Mouse (Mus musculus): Measurements from ENCODE around the gene Eif4ebp2. TPM values are rescaled to one million over a fixed set of nuclear protein-coding genes. Genes with fewer than 3 reads are reported as not detected.

Eif4ebp2 gene
- polyA plus RNA-seq, 1 experiment from 2014 or later = 71.0 TPM

DNA sequence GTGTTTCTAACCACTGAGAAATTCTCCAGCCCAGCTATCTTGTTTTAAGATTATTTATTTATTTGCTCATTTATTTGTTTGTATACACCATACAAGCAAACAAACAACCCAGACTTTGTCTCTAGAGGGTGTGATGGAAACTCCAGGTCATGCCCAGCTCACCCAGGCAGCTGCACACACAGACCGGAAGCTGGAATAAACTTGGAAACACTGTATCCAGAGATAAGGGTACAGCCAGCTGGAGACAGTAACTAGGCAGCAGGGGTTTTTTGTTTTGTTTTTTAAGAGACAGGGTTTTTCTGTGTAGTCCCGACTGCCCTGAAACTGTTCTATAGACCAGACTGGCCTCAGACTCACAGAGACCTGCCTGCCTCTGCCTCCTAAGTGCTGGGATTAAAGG is 62.3 kb downstream of the Eif4ebp2 start:
- H3K9me3 ChIP-seq (replicated peaks) = no peaks in the 10 kb centered on the region
- H3K4me3 ChIP-seq = no peak overlapping the region
- ATAC-seq (ENCODE audit: low FRiP score) = no peak
- H3K4me1 ChIP-seq = peaks cover 16% of the 10 kb centered on the region
- H3K36me3 ChIP-seq = no peaks in the 10 kb centered on the region
- H3K4me2 ChIP-seq (replicated peaks) = no peak overlapping the region
- no peak overlapping the region for H3K27ac ChIP-seq
- no peak overlapping the region for H3K9ac ChIP-seq
- peaks cover 6% of the 10 kb centered on the region; the same call in 1 of the 2 replicates for H3K27me3 ChIP-seq
- WGBS = 75% methylated on average over 2 of the region's 2 CpGs

- peaks cover 9% of the 10 kb centered on the region; the same call in 1 of the 2 replicates for H3K27me3 ChIP-seq
- WGBS = 34% methylated on average over 5 of the region's 5 CpGs
- no peaks in the 10 kb centered on the region for H3K9me3 ChIP-seq (replicated peaks)
- H3K36me3 ChIP-seq = no peaks in the 10 kb centered on the region
- ATAC-seq (ENCODE audit: low FRiP score) = peak; percentile 72
- no peak overlapping the region for H3K4me3 ChIP-seq
- no peak overlapping the region for H3K27ac ChIP-seq
- H3K4me2 ChIP-seq (replicated peaks) = no peak overlapping the region
- no peak overlapping the region for H3K9ac ChIP-seq
- peaks cover 11% of the 10 kb centered on the region for H3K4me1 ChIP-seq
Observed at GRCm38 (mm10) chr10:61389020-61389419, 63.4 kb downstream of the Eif4ebp2 start.

GRCm38 (mm10) chr10:61386284-61386683 is 66.2 kb downstream of the Eif4ebp2 start:
- peaks cover 30% of the 10 kb centered on the region for H3K4me1 ChIP-seq
- H3K9ac ChIP-seq = no peak overlapping the region
- no peak overlapping the region for H3K4me3 ChIP-seq
- H3K9me3 ChIP-seq (replicated peaks) = no peaks in the 10 kb centered on the region
- no peak for ATAC-seq (ENCODE audit: low FRiP score)
- no peak overlapping the region for H3K27ac ChIP-seq
- H3K36me3 ChIP-seq = no peaks in the 10 kb centered on the region
- H3K4me2 ChIP-seq (replicated peaks) = no peak overlapping the region
- 72% methylated on average over 6 of the region's 6 CpGs for WGBS
- H3K27me3 ChIP-seq = peaks cover 12% of the 10 kb centered on the region; the same call in 1 of the 2 replicates

DNA sequence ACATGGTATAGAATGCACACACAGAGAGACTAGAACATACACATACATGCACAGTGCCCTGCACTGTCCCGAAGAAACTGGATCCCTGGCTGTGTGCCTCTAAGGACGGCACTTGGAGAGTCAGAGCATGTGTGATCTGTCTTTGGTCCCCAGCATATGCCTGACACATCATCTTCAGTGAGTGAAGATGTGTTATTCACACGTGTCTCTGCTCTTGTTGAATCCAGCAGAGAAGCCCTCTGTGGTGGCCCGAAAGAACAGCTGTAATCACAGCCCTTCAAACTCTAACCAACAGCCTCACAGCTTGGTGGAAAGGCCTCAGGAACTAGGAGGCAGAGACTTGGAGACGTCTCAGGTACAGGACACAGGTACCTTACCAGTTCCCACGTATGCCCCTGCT is 67.3 kb downstream of the Eif4ebp2 start:
- H3K4me2 ChIP-seq (replicated peaks) = no peak overlapping the region
- H3K9me3 ChIP-seq (replicated peaks) = no peaks in the 10 kb centered on the region
- H3K27ac ChIP-seq = no peak overlapping the region
- no peak for ATAC-seq (ENCODE audit: low FRiP score)
- no peaks in the 10 kb centered on the region for H3K36me3 ChIP-seq
- WGBS = 75% methylated on average over 6 of the region's 6 CpGs
- H3K27me3 ChIP-seq = peaks cover 21% of the 10 kb centered on the region
- H3K9ac ChIP-seq = no peak overlapping the region
- H3K4me3 ChIP-seq = no peak overlapping the region
- peaks cover 39% of the 10 kb centered on the region for H3K4me1 ChIP-seq

GRCm38 (mm10) chr10:61383715-61384047 is 68.8 kb downstream of the Eif4ebp2 start:
- H3K27ac ChIP-seq = peak overlapping the region; percentile 46
- H3K9me3 ChIP-seq (replicated peaks) = no peaks in the 10 kb centered on the region
- peaks cover 25% of the 10 kb centered on the region for H3K27me3 ChIP-seq
- WGBS = 4% methylated on average over 11 of the region's 11 CpGs
- peak overlapping the region; percentile 61 for H3K9ac ChIP-seq
- peak; percentile 14; the same call in 1 of the 2 replicates for ATAC-seq (ENCODE audit: low FRiP score)
- H3K4me2 ChIP-seq (replicated peaks) = peak overlapping the region; percentile 70
- H3K4me1 ChIP-seq = peaks cover 36% of the 10 kb centered on the region
- H3K4me3 ChIP-seq = peak overlapping the region; percentile 63
- H3K36me3 ChIP-seq = no peaks in the 10 kb centered on the region

- peaks cover 36% of the 10 kb centered on the region for H3K4me1 ChIP-seq
- H3K4me3 ChIP-seq = peak within 1 kb of the TSS; percentile 63
- no peaks in the 10 kb centered on the region for H3K36me3 ChIP-seq
- no peaks in the 10 kb centered on the region for H3K9me3 ChIP-seq (replicated peaks)
- ATAC-seq (ENCODE audit: low FRiP score) = peak; percentile 89
- peak within 1 kb of the TSS; percentile 61 for H3K9ac ChIP-seq
- peaks cover 26% of the 10 kb centered on the region for H3K27me3 ChIP-seq
- H3K4me2 ChIP-seq (replicated peaks) = peak within 1 kb of the TSS; percentile 70
- under 1% methylated on average over 60 of the region's 60 CpGs for WGBS
- peak within 1 kb of the TSS; percentile 46 for H3K27ac ChIP-seq
Observed at GRCm38 (mm10) chr10:61383021-61383714, 69.3 kb downstream of the Eif4ebp2 start, which contains the start of gene Pald1. TSS of gene Pald1 (minus strand) at chr10:61383530.

DNA sequence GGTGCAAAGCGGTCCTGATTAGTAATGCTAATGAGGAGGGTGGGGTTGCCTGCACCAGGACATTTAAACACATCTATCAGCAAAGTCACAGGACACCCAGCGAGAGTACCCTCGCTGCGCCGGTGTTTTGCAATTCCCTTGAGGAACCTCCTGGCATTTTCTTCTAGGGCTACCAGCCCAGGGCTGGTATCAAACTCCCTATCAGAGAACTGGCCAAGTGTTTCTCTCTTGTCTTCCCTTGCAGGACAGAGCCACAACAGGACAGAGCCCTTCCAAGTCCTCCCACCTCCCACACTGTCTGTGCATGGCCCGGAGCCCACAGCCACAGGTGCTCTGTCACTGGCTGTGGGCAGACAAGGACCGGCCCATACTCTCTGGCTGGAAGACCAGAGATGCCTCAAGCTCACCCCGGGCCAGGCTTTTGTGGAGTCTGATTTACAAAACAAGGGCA is 70.2 kb downstream of the Eif4ebp2 start:
- Histone ChIP-seq H3K36me3 (no peaks in the 10 kb centered on the region), H3K27me3 (peaks cover 26% of the 10 kb centered on the region), H3K9ac (peak overlapping the region; percentile 61; the same call in 1 of the 2 replicates), H3K9me3 (replicated peaks) (no peaks in the 10 kb centered on the region), H3K4me3 (peak overlapping the region; percentile 63), H3K4me2 (replicated peaks) (peak overlapping the region; percentile 70), H3K27ac (0 out of 2 replicates have a peak overlapping the region, but pooled peaks have one; percentile 6), H3K4me1 (peaks cover 36% of the 10 kb centered on the region)
- WGBS = under 1% methylated on average over 8 of the region's 8 CpGs
- ATAC-seq (ENCODE audit: low FRiP score) = no peak

- H3K36me3 ChIP-seq = no peaks in the 10 kb centered on the region
- H3K27ac ChIP-seq = no peak overlapping the region
- ATAC-seq (ENCODE audit: low FRiP score) = no peak
- H3K27me3 ChIP-seq = peaks cover 26% of the 10 kb centered on the region
- H3K4me1 ChIP-seq = peaks cover 36% of the 10 kb centered on the region
- H3K9ac ChIP-seq = peak overlapping the region; percentile 54
- WGBS = 7% methylated on average over 8 of the region's 8 CpGs
- no peaks in the 10 kb centered on the region for H3K9me3 ChIP-seq (replicated peaks)
- H3K4me3 ChIP-seq = peak overlapping the region; percentile 63
- H3K4me2 ChIP-seq (replicated peaks) = peak overlapping the region; percentile 70
Observed at GRCm38 (mm10) chr10:61381823-61382222, 70.6 kb downstream of the Eif4ebp2 start.

DNA sequence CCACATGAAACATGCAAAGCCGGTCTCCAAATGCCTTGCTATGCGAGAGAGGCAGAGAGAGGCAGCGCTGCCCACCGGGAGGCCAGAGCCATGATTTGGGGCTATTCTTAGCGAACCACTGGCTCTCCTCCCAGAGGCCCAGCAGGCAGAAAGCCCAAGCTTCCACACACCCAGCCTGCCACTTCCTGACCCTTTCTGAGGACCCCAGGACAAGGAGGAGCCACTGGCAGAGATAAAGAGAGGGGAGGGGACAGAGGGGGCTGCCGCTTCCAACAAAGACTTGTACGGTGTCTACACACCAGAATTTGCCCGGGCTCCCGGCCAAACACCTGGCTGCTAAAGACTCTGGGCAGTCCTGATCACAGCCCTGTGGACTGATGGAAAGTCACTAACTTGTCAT is 72.3 kb downstream of the Eif4ebp2 start:
- Histone ChIP-seq H3K27me3 (peaks cover 22% of the 10 kb centered on the region), H3K27ac (no peak overlapping the region), H3K4me2 (replicated peaks) (peak overlapping the region; percentile 70), H3K9ac (0 out of 2 replicates have a peak overlapping the region, but pooled peaks have one; percentile 19), H3K4me3 (0 out of 2 replicates have a peak overlapping the region, but pooled peaks have one; percentile 63), H3K9me3 (replicated peaks) (no peaks in the 10 kb centered on the region), H3K36me3 (no peaks in the 10 kb centered on the region), H3K4me1 (peaks cover 36% of the 10 kb centered on the region)
- ATAC-seq (ENCODE audit: low FRiP score) = no peak
- WGBS = 8% methylated on average over 9 of the region's 9 CpGs

DNA sequence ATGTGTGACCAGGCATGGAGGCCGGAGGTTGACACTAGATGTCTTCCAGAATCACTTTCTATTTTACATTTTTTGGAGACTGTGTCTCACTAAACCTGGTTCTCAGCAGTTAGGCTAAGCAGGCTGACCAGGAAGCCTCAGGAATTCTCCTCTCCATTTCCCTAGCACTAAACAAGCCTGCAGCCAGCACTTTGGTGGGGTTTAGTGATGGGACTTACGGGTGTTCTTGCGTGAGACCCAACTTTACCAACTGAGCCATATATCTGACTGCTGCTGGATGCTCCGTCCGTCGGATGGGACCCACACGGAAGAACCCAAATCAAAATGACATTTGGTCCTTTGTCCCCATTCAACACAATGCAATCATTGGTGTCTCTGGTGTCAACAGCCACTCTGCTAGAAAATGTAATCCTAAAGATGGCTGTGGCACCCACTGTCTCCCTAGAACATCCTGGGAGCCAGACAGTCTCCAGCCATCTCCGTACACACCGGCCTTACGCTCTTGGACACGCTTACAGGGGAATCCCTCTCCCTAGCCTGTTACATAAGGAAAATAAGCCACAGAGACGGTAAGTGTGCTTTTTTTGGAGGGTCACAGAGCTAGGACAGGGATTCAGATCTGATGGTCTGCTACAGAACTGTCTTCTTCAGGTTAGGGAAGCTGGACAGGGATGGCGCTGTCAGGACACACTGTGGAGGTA is 73.0 kb downstream of the Eif4ebp2 start:
- WGBS = 89% methylated on average over 13 of the region's 13 CpGs
- ATAC-seq (ENCODE audit: low FRiP score) = no peak
- Histone ChIP-seq H3K4me1 (peaks cover 42% of the 10 kb centered on the region), H3K9ac (no peak overlapping the region), H3K27ac (no peak overlapping the region), H3K36me3 (no peaks in the 10 kb centered on the region), H3K4me3 (no peak overlapping the region), H3K27me3 (peaks cover 19% of the 10 kb centered on the region), H3K4me2 (replicated peaks) (peak overlapping the region; percentile 70), H3K9me3 (replicated peaks) (no peaks in the 10 kb centered on the region)

- Histone ChIP-seq H3K36me3 (no peaks in the 10 kb centered on the region), H3K4me1 (peaks cover 42% of the 10 kb centered on the region), H3K4me2 (replicated peaks) (no peak overlapping the region), H3K9ac (no peak overlapping the region), H3K4me3 (no peak overlapping the region), H3K9me3 (replicated peaks) (no peaks in the 10 kb centered on the region), H3K27me3 (peaks cover 19% of the 10 kb centered on the region), H3K27ac (no peak overlapping the region)
- 95% methylated on average over 5 of the region's 5 CpGs for WGBS
- no peak for ATAC-seq (ENCODE audit: low FRiP score)
Observed at GRCm38 (mm10) chr10:61378698-61379097, 73.8 kb downstream of the Eif4ebp2 start.

Measured in hindbrain, embryonic 12.5 days (tissue).